Mouse (Mus musculus) liver, embryonic 16.5 days (tissue): ENCODE data around the gene Calhm3. TPM values are rescaled to one million over a fixed set of nuclear protein-coding genes. Genes with fewer than 3 reads are reported as not detected.

Experiments
- ATAC-seq: fragments of 200-750 bp; cut with Nextera tagmentation; 2 replicates; pipeline ENCODE4 v1.8.0; 2017; ENCODE audit warnings: low read depth, mild to moderate bottlenecking, moderate number of reproducible peaks, moderate library complexity
- H3K27ac ChIP-seq: fragments of 300-500 bp; sonication (generic); 2 replicates; pipeline ENCODE4 v1.5.1; 2014; ENCODE audit warnings: mild to moderate bottlenecking, low read length
- H3K27me3 ChIP-seq: fragments of 300-500 bp; sonication (generic); 2 replicates; pipeline ENCODE4 v1.6.1; 2014; ENCODE audit warnings: low read depth, low read length, mixed read lengths; ENCODE audit not compliant: control insufficient read depth, insufficient read depth
- H3K36me3 ChIP-seq: fragments of 300-500 bp; sonication (generic); 2 replicates; pipeline ENCODE4 v1.6.1; 2014; ENCODE audit warnings: mild to moderate bottlenecking; ENCODE audit not compliant: control insufficient read depth, insufficient read depth
- H3K4me1 ChIP-seq: fragments of 300-500 bp; sonication (generic); 2 replicates; pipeline ENCODE4 v1.6.1; 2014; ENCODE audit warnings: low read depth, low read length, mixed read lengths; ENCODE audit not compliant: control insufficient read depth
- H3K4me2 ChIP-seq: fragments of 300-500 bp; sonication (generic); 2 replicates; pipeline ENCODE4 v1.6.1; 2014; ENCODE audit warnings: low read depth, low read length, mixed read lengths
- H3K4me3 ChIP-seq: fragments of 300-500 bp; sonication (generic); 2 replicates; pipeline ENCODE4 v1.5.1; 2014; ENCODE audit warnings: low read depth, mild to moderate bottlenecking, low read length
- H3K9ac ChIP-seq: fragments of 300-500 bp; sonication (generic); 2 replicates; pipeline ENCODE4 v1.6.1; 2014; ENCODE audit warnings: low read depth, low read length
- H3K9me3 ChIP-seq: fragments of 300-500 bp; sonication (generic); replicated peaks from 2 replicates; pipeline ENCODE4 v1.6.1; 2016; ENCODE audit warnings: low read length; ENCODE audit not compliant: control insufficient read depth
- WGBS: fragments of 180-500 bp; shearing (Covaris S2); extraction: QIAGEN DNeasy Blood & Tissue Kit; methylation state at CpG from one replicate; pipeline ENCODE4 v1.1.7; 2014; ENCODE audit not compliant: insufficient replicate concordance; 5-methylcytosine and 5-hydroxymethylcytosine counted together
- polyA plus RNA-seq: library from polyadenylated mRNA; unstranded; fragments of >200 nt; fragmentation: Nextera tagmentation; extraction: Ambion mirVana; gene quantifications from 2 replicates; pipeline ENCODE4 v1.2.1, GENCODE M21; 2015

Gene Calhm3
- polyA plus RNA-seq, 1 experiment from 2014 or later = not detected

- H3K4me3 ChIP-seq = peak overlapping the region; percentile 48
- 6% methylated on average over 6 of the region's 6 CpGs for WGBS
- H3K36me3 ChIP-seq = no peaks in the 10 kb centered on the region; the same call in 1 of the 2 replicates
- H3K9ac ChIP-seq = no peak overlapping the region
- peak overlapping the region; percentile 37; the same call in 1 of the 2 replicates for H3K27ac ChIP-seq
- H3K4me1 ChIP-seq = peaks cover 6% of the 10 kb centered on the region
- peak overlapping the region; percentile 43 for H3K4me2 ChIP-seq
- H3K9me3 ChIP-seq = no peaks in the 10 kb centered on the region
- ATAC-seq = peak; percentile 48
- peaks cover 3% of the 10 kb centered on the region for H3K27me3 ChIP-seq
These were observed 20.4 kb downstream of the Calhm3 start for GRCm38 (mm10) chr19:47137051-47137581.

- Histone ChIP-seq H3K27me3 (peaks cover 3% of the 10 kb centered on the region), H3K4me1 (peaks cover 6% of the 10 kb centered on the region), H3K4me2 (no peak overlapping the region), H3K4me3 (no peak overlapping the region), H3K9me3 (no peaks in the 10 kb centered on the region), H3K27ac (no peak overlapping the region), H3K36me3 (no peaks in the 10 kb centered on the region; the same call in 1 of the 2 replicates), H3K9ac (no peak overlapping the region)
- no peak for ATAC-seq
- WGBS = 66% methylated on average over 5 of the region's 5 CpGs
These were observed 21.4 kb downstream of the Calhm3 start for GRCm38 (mm10) chr19:47136170-47136569.

GRCm38 (mm10) chr19:47135568-47135967, 22.0 kb downstream of the Calhm3 start:
- no peaks in the 10 kb centered on the region for H3K9me3 ChIP-seq
- H3K4me2 ChIP-seq = no peak overlapping the region
- ATAC-seq = no peak
- H3K4me3 ChIP-seq = no peak overlapping the region
- peaks cover 6% of the 10 kb centered on the region for H3K4me1 ChIP-seq
- WGBS = 73% methylated on average over 17 of the region's 17 CpGs
- no peak overlapping the region for H3K9ac ChIP-seq
- H3K27ac ChIP-seq = no peak overlapping the region
- H3K27me3 ChIP-seq = peaks cover 3% of the 10 kb centered on the region
- H3K36me3 ChIP-seq = no peaks in the 10 kb centered on the region; the same call in 1 of the 2 replicates

GRCm38 (mm10) chr19:47133161-47133560, 24.4 kb downstream of the Calhm3 start:
- Histone ChIP-seq H3K4me2 (no peak overlapping the region), H3K4me1 (peaks cover 6% of the 10 kb centered on the region), H3K9ac (no peak overlapping the region), H3K9me3 (no peaks in the 10 kb centered on the region), H3K27me3 (peaks cover under 1% of the 10 kb centered on the region), H3K27ac (no peak overlapping the region; the same call in 1 of the 2 replicates), H3K4me3 (no peak overlapping the region), H3K36me3 (peaks cover 16% of the 10 kb centered on the region)
- WGBS = 16% methylated on average over 7 of the region's 7 CpGs
- ATAC-seq = peak; percentile 22; the same call in 1 of the 2 replicates

GRCm38 (mm10) chr19:47130551-47131125, 26.9 kb downstream of the Calhm3 start:
- peaks cover 24% of the 10 kb centered on the region for H3K36me3 ChIP-seq
- no peak overlapping the region for H3K4me2 ChIP-seq
- no peak overlapping the region for H3K4me3 ChIP-seq
- H3K9ac ChIP-seq = no peak overlapping the region
- H3K4me1 ChIP-seq = no peaks in the 10 kb centered on the region; the same call in 1 of the 2 replicates
- no peaks in the 10 kb centered on the region for H3K9me3 ChIP-seq
- H3K27ac ChIP-seq = no peak overlapping the region
- no peak for ATAC-seq
- no peaks in the 10 kb centered on the region for H3K27me3 ChIP-seq
- WGBS = 86% methylated on average over 15 of the region's 15 CpGs

- H3K27ac ChIP-seq = no peak overlapping the region
- no peaks in the 10 kb centered on the region for H3K9me3 ChIP-seq
- WGBS = 80% methylated on average over 11 of the region's 11 CpGs
- no peak overlapping the region for H3K4me3 ChIP-seq
- H3K4me1 ChIP-seq = no peaks in the 10 kb centered on the region; the same call in 1 of the 2 replicates
- no peak overlapping the region for H3K9ac ChIP-seq
- peaks cover 24% of the 10 kb centered on the region for H3K36me3 ChIP-seq
- no peaks in the 10 kb centered on the region for H3K27me3 ChIP-seq
- ATAC-seq = no peak
- H3K4me2 ChIP-seq = no peak overlapping the region
These were observed 28.7 kb downstream of the Calhm3 start for GRCm38 (mm10) chr19:47128835-47129234.

GRCm38 (mm10) chr19:47128164-47128563, 29.4 kb downstream of the Calhm3 start:
- Histone ChIP-seq H3K4me2 (no peak overlapping the region), H3K36me3 (peaks cover 24% of the 10 kb centered on the region), H3K9me3 (no peaks in the 10 kb centered on the region), H3K9ac (no peak overlapping the region), H3K4me1 (no peaks in the 10 kb centered on the region; the same call in 1 of the 2 replicates), H3K27ac (no peak overlapping the region), H3K4me3 (no peak overlapping the region), H3K27me3 (no peaks in the 10 kb centered on the region)
- 80% methylated on average over 10 of the region's 10 CpGs for WGBS
- ATAC-seq = no peak

- H3K36me3 ChIP-seq = peaks cover 11% of the 10 kb centered on the region
These were observed 34.8 kb downstream of the Calhm3 start for GRCm38 (mm10) chr19:47122802-47123201.

GRCm38 (mm10) chr19:47121054-47121453, 36.5 kb downstream of the Calhm3 start:
- H3K4me1 ChIP-seq = no peaks in the 10 kb centered on the region
- no peak overlapping the region for H3K4me3 ChIP-seq
- H3K9ac ChIP-seq = no peak overlapping the region
- H3K9me3 ChIP-seq = no peaks in the 10 kb centered on the region
- 33% methylated on average over 4 of the region's 4 CpGs for WGBS
- no peak for ATAC-seq
- H3K27me3 ChIP-seq = no peaks in the 10 kb centered on the region
- H3K36me3 ChIP-seq = peaks cover 8% of the 10 kb centered on the region
- H3K27ac ChIP-seq = no peak overlapping the region
- H3K4me2 ChIP-seq = no peak overlapping the region

More at GRCm38 (mm10) chr19:47122802-47123201, 34.8 kb downstream of the Calhm3 start:
- WGBS = 21% methylated on average over 2 of the region's 2 CpGs
- no peak overlapping the region for H3K4me2 ChIP-seq
- H3K27ac ChIP-seq = no peak overlapping the region
- no peaks in the 10 kb centered on the region for H3K4me1 ChIP-seq
- no peak overlapping the region for H3K9ac ChIP-seq
- H3K9me3 ChIP-seq = no peaks in the 10 kb centered on the region
- H3K4me3 ChIP-seq = no peak overlapping the region
- ATAC-seq = no peak
- no peaks in the 10 kb centered on the region for H3K27me3 ChIP-seq
